Mouse (Mus musculus) ZHBTc4 (cell line): ENCODE measurements around the gene Gsk3b.
"Not testable (repeated sequence)": the region's sequence is repeated elsewhere in the genome, so short reads cannot be mapped to it uniquely, and the experiment has no call there.

Source experiments
- DNase-seq: peaks from one replicate; pipeline ENCODE4 v3.0.0-alpha.2; 2011; ENCODE audit warnings: low read depth, low spot score

Gsk3b gene

GRCm38 (mm10) chr16:38100569-38100968, 11.8 kb downstream of the Gsk3b start:
- no peak for DNase-seq

GRCm38 (mm10) chr16:38105453-38105852, 16.7 kb downstream of the Gsk3b start:
- no peak for DNase-seq

DNA sequence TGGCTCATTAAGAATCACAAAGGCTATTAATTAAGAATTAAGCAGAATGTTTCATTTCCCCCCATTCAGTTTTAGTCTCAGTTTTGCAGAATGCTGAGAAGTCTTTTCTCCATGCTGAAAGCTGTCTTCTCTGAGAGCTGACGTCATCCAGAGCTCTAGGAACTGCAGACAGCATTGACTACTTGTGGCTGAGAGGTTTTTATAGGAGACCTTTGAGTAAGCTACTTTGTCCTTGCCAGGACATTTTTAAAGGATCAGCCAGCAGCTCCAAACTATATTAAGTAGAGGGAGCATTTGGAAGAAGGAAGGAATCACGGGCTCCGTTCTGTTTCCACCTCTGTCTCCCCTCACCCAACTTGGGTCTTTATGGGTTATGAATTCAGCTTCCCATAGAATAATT, 17.7 kb downstream of the Gsk3b start:
- DNase-seq, result no peak

GRCm38 (mm10) chr16:38110001-38110400, 21.2 kb downstream of the Gsk3b start:
- DNase-seq, result peak; percentile 67

DNA sequence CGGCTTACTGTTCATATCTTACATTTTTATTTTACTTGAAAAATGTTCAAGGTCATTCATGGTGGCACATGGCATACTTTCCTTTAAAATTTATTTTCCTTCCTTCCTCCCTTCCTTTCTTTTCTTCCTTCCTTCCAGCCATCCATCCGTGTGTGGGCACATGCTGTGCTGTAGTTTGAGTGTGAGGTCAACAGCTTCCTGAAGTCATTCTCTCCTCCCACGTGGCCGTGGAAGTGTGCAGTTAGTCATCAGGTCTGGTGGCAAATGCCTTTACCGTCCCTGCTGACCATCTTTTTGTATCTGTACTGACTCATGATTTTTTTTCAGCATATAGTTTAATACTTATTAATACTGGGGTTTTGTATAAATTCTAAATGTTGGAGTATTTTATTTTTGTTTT, 21.8 kb downstream of the Gsk3b start:
- no peak for DNase-seq

- no peak for DNase-seq
Measured at GRCm38 (mm10) chr16:38114074-38114473, 25.3 kb downstream of the Gsk3b start.

DNA sequence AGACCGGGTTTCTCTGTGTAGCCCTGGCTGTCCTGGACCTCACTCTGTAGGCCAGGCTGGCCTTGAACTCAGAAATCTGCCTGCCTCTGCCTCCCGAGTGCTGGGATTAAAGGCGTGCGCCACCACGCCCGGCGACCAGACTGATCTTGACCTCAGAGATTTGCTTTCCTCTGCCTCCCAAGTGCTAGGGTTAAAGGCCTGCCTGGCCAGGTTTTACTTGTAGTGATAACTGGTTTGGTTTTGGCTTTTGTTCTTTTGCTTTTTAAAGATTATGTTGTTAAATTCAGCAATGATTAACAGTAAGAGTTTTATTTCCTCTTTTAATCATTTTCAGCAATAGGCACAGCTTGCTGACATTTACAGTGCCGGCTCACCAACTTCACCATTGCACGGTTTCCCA, 29.1 kb downstream of the Gsk3b start:
- not testable (repeated sequence) for DNase-seq

GRCm38 (mm10) chr16:38118723-38119122, 29.9 kb downstream of the Gsk3b start:
- no peak for DNase-seq

GRCm38 (mm10) chr16:38119286-38119685, 30.5 kb downstream of the Gsk3b start:
- peak; percentile 51 for DNase-seq

DNA sequence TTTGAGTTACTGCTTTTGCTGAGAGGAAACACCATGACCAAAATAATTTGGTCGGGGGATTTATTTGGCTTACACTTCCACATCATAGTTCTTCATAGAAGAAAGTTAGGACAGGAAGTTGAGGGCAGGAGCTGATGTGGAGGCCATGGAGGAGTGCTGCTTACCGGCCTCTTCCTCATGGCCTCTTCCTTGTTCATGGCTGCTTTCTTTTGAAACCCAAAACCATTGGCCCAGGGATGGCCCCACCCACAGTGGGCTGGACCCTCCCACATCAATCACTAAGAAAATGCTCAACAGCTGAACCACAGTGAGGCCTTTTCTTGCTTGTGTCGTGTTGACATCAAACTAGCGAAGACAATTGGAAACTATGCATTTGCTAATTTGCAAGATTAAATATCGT, 40.4 kb downstream of the Gsk3b start:
- peak; percentile 67 for DNase-seq

DNA sequence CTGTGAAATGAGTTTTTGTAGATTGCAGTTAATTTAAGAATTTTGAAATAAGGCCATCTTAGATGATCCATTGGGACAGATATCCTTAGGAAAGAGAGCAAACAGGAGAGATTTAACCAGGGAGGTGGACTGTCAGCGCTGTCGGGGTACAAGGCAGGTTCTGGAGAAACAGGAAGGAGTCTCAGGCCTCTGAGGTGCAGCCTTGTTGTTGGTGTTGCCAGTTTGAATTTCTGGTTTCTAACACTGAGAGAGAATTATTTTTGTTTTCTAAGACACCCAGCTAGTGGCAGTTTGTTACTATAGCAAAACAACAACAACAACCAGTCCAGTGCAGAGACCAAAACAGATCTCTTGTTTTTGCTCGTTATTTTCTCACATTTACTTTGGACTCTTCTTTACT, 42.2 kb downstream of the Gsk3b start:
- DNase-seq, result no peak

- no peak for DNase-seq
Measured at GRCm38 (mm10) chr16:38131756-38132155, 43.0 kb downstream of the Gsk3b start.

DNA sequence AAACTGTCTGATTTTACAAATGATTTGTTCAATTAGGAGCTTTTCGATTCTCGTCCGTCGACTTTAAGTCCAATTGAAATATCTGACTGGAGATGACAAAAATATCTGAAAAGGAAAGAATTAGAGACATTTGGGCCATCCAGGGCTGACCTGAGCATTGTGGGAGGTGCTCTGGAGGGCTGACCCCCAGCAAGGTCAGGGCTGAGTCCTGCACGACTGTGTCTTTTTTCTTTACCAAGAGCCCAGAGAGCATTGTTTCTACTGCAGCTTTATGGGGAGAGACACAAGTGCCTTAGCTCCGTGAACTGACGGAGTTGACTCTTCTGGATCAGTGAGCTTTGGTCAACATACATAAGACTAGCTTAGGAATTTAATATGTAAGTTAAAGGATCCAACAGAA, 43.4 kb downstream of the Gsk3b start:
- DNase-seq, result no peak

GRCm38 (mm10) chr16:38137296-38137695, 48.5 kb downstream of the Gsk3b start:
- DNase-seq, result peak; percentile 53

DNA sequence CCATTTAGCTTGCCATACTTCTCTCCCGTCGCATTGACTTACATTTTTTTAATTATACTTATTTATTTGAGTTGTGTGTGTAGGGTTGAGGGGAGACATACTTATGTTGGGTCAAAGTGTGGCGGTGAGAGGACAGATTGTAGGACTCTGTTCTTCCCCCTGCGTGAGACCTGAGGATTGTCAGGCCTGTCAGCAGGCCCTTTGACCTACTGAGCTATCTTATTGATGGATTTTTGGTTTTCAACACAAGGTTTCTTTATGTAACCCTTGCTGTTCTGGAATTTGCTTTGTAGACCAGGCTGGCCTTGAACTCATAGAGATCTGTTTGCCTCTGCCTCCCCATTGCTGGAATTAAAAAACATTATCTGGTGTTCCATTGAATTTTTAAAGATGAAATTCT, 56.1 kb downstream of the Gsk3b start:
- no peak for DNase-seq

DNA sequence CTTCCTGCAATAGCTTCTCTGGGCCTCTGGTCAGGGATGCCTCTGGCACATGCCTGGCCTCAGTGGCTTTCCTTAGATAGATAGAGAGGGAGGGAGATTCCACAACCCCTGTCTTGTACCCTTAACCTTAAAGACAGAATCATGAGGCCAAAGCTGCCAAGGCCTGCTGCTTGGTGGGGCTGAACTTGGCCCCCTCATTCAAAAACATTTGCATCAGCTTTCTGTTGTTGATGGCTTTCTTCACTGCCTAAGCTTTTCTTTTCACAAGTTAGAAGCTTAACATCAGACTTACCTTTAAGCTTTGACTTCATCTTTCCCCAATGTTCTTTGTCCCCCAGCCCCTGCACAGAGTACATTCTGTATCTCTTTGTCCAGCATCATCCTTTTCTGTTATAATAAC, 61.8 kb downstream of the Gsk3b start:
- peak; percentile 51 for DNase-seq

DNA sequence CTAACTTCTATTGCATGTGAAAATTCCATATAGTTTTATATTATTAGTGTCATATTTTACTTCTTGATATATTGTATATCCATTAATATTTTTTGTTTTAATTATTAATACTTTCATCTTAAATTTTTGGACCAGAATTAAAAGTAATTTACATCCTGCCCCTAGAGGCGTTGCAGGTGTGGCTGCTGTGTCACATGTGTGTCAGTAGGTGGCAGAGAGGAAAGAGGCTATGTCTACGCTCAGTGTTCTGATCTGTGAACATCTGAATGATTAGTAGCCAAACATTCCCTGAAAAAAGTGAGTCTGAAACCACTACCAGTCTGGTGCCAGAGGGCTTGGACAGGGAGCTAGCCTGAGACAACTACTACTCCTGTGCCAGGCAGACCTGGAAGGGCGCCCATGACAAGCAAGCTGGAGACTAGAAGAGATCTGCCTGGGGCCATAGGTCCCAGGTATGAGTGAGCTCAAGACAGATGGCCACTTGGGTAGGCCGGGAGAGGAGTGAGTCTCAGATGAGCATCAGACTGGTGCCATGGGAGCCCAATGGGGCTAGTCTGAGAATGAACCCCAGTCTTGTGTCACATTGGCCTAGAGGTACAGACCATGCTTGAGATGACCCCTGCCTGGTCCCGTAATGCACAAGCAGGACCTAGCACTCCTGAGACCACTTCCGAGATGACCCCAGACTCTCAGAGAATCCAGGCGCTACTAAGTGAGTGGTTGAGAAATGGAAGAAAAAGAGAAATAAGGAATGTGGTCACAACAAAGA, 69.2 kb downstream of the Gsk3b start:
- DNase-seq, result peak; percentile 32

- peak; percentile 55 for DNase-seq
Measured at GRCm38 (mm10) chr16:38162019-38162418, 73.2 kb downstream of the Gsk3b start.

- DNase-seq, result peak; percentile 62
Measured at GRCm38 (mm10) chr16:38164811-38165591, 76.2 kb downstream of the Gsk3b start.

DNA sequence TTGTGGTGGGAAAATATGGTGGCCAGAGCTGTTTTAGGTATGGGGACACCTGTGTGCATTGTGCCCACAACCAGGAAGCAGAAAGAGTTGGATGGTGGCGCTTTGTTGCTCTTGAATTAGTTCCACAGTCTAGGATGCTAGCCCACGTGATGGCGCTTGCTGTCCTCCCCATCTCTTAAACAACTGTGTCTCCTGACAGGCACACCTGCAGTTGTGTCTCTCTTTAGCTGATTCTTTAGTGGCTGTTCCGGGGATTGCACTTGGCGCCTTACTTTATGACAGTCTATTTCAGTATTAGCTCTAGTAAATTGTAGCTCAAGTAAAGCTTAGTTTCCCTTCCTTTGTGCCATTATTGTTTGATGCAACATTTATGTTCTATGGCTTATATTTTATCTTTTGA, 80.2 kb downstream of the Gsk3b start:
- DNase-seq, result peak; percentile 71

- no peak for DNase-seq
Measured at GRCm38 (mm10) chr16:38179150-38179549, 90.3 kb downstream of the Gsk3b start.

DNA sequence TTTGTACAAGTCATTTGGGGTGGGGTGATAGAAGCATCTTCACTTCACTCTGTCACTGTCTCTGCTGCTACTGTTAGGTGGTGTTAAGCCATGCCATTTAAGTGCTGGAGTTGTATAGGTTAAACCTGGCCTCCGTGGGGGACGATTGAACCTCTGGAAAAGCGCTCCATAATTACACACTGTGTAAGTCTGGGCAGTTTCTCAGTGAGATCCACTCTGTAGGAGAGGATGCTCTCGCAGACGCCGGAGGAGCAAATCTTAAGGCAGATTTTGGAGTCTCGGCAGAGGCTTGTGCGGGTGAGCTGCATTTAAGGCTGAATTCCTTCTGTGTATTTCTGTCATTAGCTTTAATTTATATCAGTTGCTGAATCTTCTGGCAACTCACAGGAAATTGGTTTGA, 92.6 kb downstream of the Gsk3b start:
- no peak for DNase-seq

DNA sequence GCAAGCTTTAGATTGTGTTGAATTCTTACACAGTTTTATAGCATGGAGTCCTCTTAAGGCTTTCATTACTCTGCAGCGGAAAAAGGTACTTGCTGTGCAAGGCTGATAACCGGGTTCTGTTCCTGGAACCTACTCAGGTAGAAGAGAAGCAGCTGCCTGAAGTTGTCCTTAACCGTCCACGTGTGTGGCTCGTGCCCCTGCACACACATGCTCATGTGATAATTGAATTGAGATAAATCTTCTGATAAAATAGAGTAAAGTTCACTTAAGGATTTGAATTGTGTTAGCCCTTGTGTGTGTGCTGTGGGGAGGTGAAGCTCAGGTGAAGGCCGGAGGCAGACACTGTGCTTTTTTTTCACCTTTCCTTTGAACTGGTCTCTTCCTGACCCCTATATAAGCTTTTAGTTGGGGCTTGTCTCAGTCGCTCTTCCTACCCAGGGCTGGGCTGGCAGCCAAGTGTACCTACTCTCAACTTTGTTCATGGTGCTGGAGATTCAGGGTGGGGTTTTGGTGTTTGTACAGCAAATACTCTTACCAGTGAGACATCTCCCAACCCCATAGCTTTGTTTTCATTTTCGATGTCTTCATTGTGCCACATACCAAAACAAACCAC, 96.0 kb downstream of the Gsk3b start:
- no peak for DNase-seq
